Mouse (Mus musculus) urinary bladder, postnatal 25 days (tissue): Measurements from ENCODE around the gene Otub2.
"Not testable (repeated sequence)": the region's sequence is repeated elsewhere in the genome, so short reads cannot be mapped to it uniquely, and the experiment has no call there.

ENCODE experiments used
- DNase-seq: peaks from one replicate; pipeline ENCODE4 v3.0.0; 2022; ENCODE audit warnings: low spot score

Gene Otub2

DNA sequence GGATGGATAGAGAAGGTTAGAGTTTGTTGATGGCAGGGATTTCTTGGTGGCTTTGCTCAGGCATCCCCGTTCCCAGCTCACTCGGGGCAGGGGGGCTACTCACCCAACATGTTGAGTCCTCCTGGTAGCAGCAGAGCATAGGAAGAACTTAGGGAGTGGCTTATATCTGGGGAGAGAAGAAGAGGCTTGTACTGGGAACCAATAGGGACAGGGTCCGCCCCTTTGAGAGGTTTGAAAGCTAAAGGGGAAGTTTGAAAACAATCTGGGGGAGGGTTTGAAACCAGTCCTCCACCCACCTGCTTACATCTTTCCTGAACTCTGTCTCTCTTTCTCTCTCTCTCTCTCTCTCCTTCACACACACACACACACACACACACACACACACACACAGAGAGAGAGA, 55.0 kb downstream of the Otub2 start, which contains the start of gene Ifi27l2a:
Gene Ifi27l2a, minus strand, starts transcription at position 157 of the 400 bp plus-strand sequence.
- DNase-seq: no peak

DNA sequence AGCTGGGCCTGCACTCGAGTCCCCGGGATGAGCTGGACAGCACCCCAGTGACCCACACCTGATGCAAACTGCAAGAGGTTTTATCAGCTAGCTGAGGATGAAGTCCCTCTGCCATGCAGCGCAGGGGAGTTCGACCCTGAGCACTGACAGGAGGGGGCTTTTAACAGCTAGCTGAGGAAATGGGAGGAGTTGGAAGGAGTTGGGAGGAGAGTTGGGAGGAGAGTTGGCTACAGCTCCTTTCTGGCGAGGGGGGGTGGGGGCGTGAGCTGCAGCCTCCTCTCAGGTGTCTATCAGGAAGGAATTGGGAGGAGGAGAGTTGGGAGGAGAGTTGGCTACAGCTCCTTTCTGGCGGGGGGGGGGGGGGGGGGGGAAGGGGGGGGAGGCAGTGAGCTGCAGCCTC, 55.8 kb downstream of the Otub2 start:
- DNase-seq: not testable (repeated sequence)

DNA sequence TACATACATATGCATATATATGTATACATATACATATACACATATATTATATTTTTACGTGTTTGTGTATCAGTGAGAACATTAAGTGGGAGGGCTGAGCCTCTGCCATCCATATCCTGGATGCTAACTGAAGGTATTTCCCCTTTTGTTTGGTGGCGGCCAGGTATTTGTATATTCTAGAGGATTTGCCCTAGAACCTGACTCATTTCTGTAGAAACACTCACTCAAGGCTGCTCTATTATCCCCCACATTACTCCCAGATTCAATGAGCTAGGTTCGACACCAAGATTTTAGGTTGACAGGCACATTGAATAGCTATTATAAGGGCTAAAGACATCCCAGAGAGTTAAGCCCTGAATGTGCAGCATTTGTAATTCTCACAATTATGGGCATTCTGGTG, 56.6 kb downstream of the Otub2 start:
- DNase-seq: no peak

DNA sequence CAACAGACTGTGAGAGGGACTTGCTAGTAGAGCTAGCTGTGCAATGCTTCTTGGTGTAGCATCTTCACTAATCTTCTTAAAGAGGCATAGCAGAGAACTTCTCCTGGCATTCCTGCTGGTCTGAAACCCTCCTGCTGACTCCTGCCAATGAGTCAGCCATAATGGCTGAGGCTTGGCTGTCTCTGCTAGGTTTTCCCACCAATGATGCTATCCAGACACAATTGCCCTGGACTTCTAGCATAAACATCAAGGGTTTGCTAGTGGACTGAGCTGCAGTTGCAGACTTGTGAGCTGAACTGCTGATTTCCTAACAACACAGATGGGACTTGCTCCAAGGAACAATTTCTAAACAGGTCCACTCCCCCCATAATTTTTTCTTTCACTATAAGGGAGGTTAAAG, 64.9 kb downstream of the Otub2 start:
- DNase-seq: no peak
